Mouse (Mus musculus) midbrain, embryonic 15.5 days (tissue): ENCODE measurements at regions not wholly inside any gene's neighbourhood (a gene's known extent, or its start where the extent isn't known, plus 50 kb on each side); places are given as distances from the start of the nearest gene placed in this dataset.

Source experiments
- ATAC-seq: fragments of 200-750 bp; cut with Nextera tagmentation; replicated peaks from 2 replicates; pipeline ENCODE4 v1.8.0; 2017; ENCODE audit warnings: moderate TSS enrichment
- H3K27ac ChIP-seq: fragments of 300-500 bp; sonication (generic); 2 replicates; pipeline ENCODE4 v1.5.1; 2015; ENCODE audit warnings: mild to moderate bottlenecking, inconsistent platforms
- H3K27me3 ChIP-seq: fragments of 300-500 bp; sonication (generic); replicated peaks from 2 replicates; pipeline ENCODE4 v1.6.1; 2015; ENCODE audit warnings: inconsistent platforms
- H3K36me3 ChIP-seq: fragments of 300-500 bp; sonication (generic); replicated peaks from 2 replicates; pipeline ENCODE4 v1.6.1; 2015; ENCODE audit warnings: inconsistent platforms
- H3K4me1 ChIP-seq: fragments of 300-500 bp; sonication (generic); 2 replicates; pipeline ENCODE4 v1.6.1; 2015; ENCODE audit warnings: inconsistent platforms
- H3K4me2 ChIP-seq: fragments of 300-500 bp; sonication (generic); 2 replicates; pipeline ENCODE4 v1.6.1; 2015; ENCODE audit warnings: inconsistent platforms, mild to moderate bottlenecking, moderate library complexity
- H3K4me3 ChIP-seq: fragments of 300-500 bp; sonication (generic); 2 replicates; pipeline ENCODE4 v1.5.1; 2015; ENCODE audit warnings: mild to moderate bottlenecking, inconsistent platforms
- H3K9ac ChIP-seq: fragments of 300-500 bp; sonication (generic); 2 replicates; pipeline ENCODE4 v1.6.1; 2015; ENCODE audit warnings: mild to moderate bottlenecking, inconsistent platforms
- H3K9me3 ChIP-seq: fragments of 300-500 bp; sonication (generic); 2 replicates; pipeline ENCODE4 v1.6.1; 2016; ENCODE audit warnings: inconsistent platforms
- WGBS: fragments of 180-500 bp; shearing (Covaris S2); methylation state at CpG from one replicate; pipeline ENCODE4 v1.1.7; 2015; ENCODE audit warnings: mixed read lengths; 5-methylcytosine and 5-hydroxymethylcytosine counted together

DNA sequence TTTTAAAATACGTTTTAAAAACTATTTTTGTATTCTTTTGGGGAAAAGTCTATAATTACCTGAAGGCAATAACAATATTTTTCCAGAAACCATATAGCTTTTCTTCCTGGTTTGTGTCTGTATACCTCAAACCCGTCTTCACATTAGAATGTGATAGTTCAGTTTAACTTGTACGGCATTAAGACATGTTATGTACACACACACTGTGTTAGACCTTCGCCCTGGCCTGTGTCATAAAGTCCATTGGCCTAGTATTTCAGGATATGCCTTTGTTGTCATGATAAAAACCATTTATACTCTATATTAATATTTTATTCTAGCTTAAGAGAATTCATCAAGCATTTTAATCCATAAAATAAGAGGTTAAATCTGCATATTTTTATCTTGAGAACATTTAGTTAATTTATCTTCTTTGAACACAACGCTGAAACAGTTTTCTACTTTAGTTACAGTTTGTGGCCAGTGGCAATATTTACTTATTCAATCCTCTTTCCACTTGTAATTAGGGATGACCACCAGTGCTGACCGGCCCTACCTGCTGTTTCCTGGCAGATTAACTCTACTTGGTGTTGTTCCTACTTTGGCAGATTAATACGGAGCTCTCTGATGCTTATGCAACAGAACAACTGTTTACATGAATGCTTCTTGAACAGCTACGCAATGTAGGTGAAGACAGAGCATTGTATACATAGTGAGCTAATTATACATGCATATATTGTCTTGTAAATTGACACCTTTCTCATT, 158.6 kb upstream of the Sesn3 start:
- H3K27me3 ChIP-seq = no peaks in the 10 kb centered on the region
- 77% methylated on average over 8 of the region's 8 CpGs for WGBS
- H3K4me3 ChIP-seq = no peak overlapping the region
- no peaks in the 10 kb centered on the region for H3K9me3 ChIP-seq
- no peaks in the 10 kb centered on the region for H3K4me1 ChIP-seq
- no peaks in the 10 kb centered on the region for H3K36me3 ChIP-seq
- no peak overlapping the region for H3K27ac ChIP-seq
- no peak overlapping the region for H3K9ac ChIP-seq
- H3K4me2 ChIP-seq = no peak overlapping the region
- ATAC-seq = no peak

DNA sequence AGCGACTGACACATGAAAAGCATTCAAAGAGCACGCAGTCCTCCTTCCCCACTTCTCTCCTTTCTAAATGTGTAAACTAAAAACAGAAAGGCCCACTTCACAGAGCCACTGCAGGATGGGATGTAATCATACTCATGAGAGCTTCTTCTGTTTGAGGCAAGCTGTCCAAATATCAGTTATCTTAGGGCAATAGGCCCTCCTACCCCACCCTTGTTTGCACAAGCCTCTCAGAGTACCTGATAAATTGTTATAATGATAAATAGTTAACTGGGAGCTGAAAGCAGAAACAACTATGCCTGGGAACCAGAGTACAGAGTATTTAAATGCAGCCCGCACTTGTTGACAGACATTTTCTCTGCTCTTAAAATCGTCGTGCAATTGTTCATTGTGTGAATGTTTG, 141.5 kb upstream of the Sesn3 start:
- no peak overlapping the region for H3K9ac ChIP-seq
- H3K4me2 ChIP-seq = no peak overlapping the region
- H3K4me1 ChIP-seq = no peaks in the 10 kb centered on the region
- H3K9me3 ChIP-seq = peaks cover 4% of the 10 kb centered on the region; the same call in 1 of the 2 replicates
- H3K4me3 ChIP-seq = no peak overlapping the region
- H3K27ac ChIP-seq = no peak overlapping the region
- WGBS = 84% methylated on average over 5 of the region's 5 CpGs
- no peaks in the 10 kb centered on the region for H3K27me3 ChIP-seq
- no peak for ATAC-seq
- H3K36me3 ChIP-seq = no peaks in the 10 kb centered on the region

DNA sequence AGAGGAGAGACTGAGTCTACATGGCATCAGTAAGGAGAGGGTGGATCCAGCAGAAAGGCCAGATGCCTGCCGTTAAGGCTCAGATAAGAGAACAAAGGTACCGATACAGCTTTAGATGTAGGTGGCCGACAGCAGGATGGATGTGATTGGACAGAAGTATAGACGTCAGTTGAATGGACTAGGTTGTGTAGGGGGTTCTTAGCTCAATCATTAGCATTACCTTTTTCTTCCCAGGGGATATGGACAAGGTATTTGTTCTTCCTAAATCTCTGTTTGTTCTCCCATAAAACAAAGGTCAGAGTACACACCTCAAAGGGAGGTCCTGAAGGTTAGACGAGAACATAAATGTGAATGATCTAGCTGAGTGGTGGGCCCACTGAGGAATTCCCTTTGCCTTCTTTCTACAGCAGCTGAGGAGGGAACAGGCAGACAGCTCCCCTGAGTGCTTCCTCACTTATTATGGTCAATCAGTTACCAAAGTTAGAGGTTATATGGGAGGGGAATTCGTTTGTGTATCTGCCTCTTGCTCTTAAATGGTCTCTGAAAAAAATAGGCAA, 139.9 kb upstream of the Sesn3 start:
- Histone ChIP-seq H3K36me3 (no peaks in the 10 kb centered on the region), H3K4me1 (no peaks in the 10 kb centered on the region), H3K4me2 (no peak overlapping the region), H3K4me3 (no peak overlapping the region), H3K27ac (no peak overlapping the region), H3K27me3 (no peaks in the 10 kb centered on the region), H3K9me3 (peaks cover 4% of the 10 kb centered on the region; the same call in 1 of the 2 replicates), H3K9ac (no peak overlapping the region)
- no peak for ATAC-seq
- 72% methylated on average over 6 of the region's 6 CpGs for WGBS

- H3K4me1 ChIP-seq = no peaks in the 10 kb centered on the region
- no peak for ATAC-seq
- H3K4me2 ChIP-seq = no peak overlapping the region
- H3K9ac ChIP-seq = no peak overlapping the region
- no peaks in the 10 kb centered on the region for H3K9me3 ChIP-seq
- no peak overlapping the region for H3K4me3 ChIP-seq
- H3K27me3 ChIP-seq = no peaks in the 10 kb centered on the region
- H3K36me3 ChIP-seq = no peaks in the 10 kb centered on the region
- no peak overlapping the region for H3K27ac ChIP-seq
- WGBS = 95% methylated on average over 4 of the region's 4 CpGs
These were observed 133.5 kb upstream of the Sesn3 start for GRCm38 (mm10) chr9:14141321-14141720.

GRCm38 (mm10) chr9:14143988-14144387, 130.9 kb upstream of the Sesn3 start:
- Histone ChIP-seq H3K27ac (no peak overlapping the region), H3K4me3 (no peak overlapping the region), H3K9me3 (no peaks in the 10 kb centered on the region), H3K27me3 (no peaks in the 10 kb centered on the region), H3K4me2 (no peak overlapping the region), H3K36me3 (no peaks in the 10 kb centered on the region), H3K9ac (no peak overlapping the region), H3K4me1 (no peaks in the 10 kb centered on the region)
- WGBS = 67% methylated on average over 2 of the region's 2 CpGs
- no peak for ATAC-seq

DNA sequence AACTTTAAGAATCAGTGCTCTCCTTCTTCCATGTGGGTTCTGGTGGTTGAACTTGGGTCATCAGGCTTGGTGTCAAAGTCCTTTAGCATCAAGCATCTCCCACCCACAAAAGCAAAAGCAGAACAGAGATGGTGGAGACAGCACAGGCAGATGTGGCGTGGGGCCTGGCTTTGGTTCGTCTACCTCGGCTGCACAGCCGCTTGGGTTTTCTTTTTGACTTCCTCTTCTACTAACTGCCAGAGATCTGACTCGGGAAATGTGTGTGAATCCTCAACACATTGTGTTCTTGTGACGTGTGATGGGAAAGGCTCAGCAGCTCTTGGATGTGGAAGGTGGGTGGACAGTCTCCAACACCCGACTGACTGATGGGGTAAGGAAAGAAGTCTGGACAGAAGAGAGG, 127.8 kb upstream of the Sesn3 start:
- H3K9me3 ChIP-seq = no peaks in the 10 kb centered on the region
- H3K27me3 ChIP-seq = no peaks in the 10 kb centered on the region
- H3K4me1 ChIP-seq = no peaks in the 10 kb centered on the region
- 95% methylated on average over 7 of the region's 7 CpGs for WGBS
- H3K36me3 ChIP-seq = no peaks in the 10 kb centered on the region
- H3K4me3 ChIP-seq = no peak overlapping the region
- ATAC-seq = no peak
- no peak overlapping the region for H3K9ac ChIP-seq
- H3K4me2 ChIP-seq = no peak overlapping the region
- no peak overlapping the region for H3K27ac ChIP-seq

DNA sequence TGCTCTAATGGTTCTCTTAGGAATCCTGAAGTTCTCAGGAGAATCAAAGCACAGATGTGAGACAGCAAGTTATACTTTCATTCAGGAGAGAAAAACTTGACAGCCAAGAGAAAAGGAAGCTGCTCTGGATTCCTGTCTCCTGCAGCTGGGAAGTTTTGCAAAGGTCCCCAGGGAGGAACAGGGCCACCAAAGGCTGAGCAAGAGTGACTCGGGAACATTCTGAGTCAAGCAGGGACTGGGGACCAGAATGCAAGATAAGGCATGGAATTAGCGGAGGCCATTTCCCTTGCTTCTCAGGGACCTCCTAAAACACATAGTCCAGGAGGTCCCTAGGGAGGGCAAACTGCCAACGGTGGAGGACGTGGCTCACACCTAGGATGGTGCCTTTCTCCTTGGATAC, 127.1 kb upstream of the Sesn3 start:
- H3K27me3 ChIP-seq = no peaks in the 10 kb centered on the region
- H3K4me2 ChIP-seq = no peak overlapping the region
- ATAC-seq = no peak
- H3K36me3 ChIP-seq = no peaks in the 10 kb centered on the region
- H3K4me1 ChIP-seq = no peaks in the 10 kb centered on the region
- no peaks in the 10 kb centered on the region for H3K9me3 ChIP-seq
- H3K4me3 ChIP-seq = no peak overlapping the region
- no peak overlapping the region for H3K9ac ChIP-seq
- no peak overlapping the region for H3K27ac ChIP-seq
- WGBS = 76% methylated on average over 4 of the region's 4 CpGs

DNA sequence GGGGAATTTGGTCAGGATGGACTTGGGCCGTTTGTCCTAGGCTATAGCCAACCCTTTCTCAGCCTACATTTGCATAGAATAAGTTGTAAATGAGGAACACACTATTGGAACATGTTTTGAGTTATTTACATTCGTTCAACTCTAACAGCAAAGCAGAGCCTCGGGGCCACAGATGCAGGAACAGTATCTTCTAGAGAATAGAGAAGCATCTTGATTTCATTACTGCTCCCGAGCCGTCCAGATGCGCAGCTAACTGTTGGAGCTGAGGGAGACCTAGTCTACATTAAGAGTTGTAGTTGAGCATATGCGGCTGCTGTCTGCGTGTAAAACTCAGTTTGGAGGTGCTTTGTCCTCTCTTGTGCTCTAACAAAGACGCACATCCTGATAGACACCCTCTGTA, 124.6 kb upstream of the Sesn3 start:
- Histone ChIP-seq H3K27me3 (no peaks in the 10 kb centered on the region), H3K4me3 (no peak overlapping the region), H3K4me2 (no peak overlapping the region), H3K36me3 (no peaks in the 10 kb centered on the region), H3K4me1 (no peaks in the 10 kb centered on the region), H3K9ac (no peak overlapping the region), H3K27ac (no peak overlapping the region), H3K9me3 (no peaks in the 10 kb centered on the region)
- no peak for ATAC-seq
- 84% methylated on average over 9 of the region's 9 CpGs for WGBS

- Histone ChIP-seq H3K36me3 (no peaks in the 10 kb centered on the region), H3K9me3 (no peaks in the 10 kb centered on the region), H3K27me3 (no peaks in the 10 kb centered on the region), H3K4me3 (no peak overlapping the region), H3K9ac (no peak overlapping the region), H3K4me1 (no peaks in the 10 kb centered on the region), H3K4me2 (no peak overlapping the region), H3K27ac (no peak overlapping the region)
- WGBS = 75% methylated on average over 1 of the region's 1 CpGs
- no peak for ATAC-seq
These were observed 117.9 kb upstream of the Sesn3 start for GRCm38 (mm10) chr9:14156967-14157366.

DNA sequence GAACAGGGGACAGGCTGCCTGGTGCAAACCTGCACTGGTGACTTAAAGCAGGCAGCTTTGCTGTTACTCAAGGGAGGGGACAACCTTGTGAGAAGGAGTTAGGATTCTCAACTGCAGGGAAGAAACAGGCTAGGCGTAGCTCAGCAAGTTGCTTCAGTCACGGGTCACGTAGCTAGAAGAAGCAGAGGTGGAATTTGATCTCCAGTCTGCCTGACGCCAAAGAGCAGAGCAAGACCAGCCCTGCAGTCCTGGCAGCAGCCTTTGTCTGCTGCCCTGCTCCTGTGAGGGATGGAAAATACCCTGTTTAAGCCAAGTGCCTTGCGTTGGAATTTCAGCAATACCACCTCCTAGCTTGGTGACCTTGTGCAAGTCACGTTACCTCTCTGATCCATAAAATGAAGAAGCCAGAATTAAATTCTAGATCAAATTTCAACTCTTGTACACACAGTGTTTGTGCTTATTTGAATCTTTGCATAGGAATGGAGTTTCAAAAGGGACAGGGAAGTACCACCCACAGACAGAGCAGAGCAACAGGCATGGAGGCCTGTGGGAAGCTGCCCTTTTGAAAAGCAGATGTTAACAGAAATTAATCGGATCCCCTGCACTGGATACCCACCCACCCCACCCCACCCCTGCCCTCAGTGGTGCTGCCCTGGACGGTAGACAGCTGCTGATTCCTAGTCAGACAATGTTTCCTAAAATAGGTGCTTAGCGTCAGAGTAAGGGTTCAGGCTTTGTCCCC, 116.6 kb upstream of the Sesn3 start:
- ATAC-seq = no peak
- 27% methylated on average over 9 of the region's 9 CpGs for WGBS

GRCm38 (mm10) chr9:14160207-14160606, 114.7 kb upstream of the Sesn3 start:
- Histone ChIP-seq H3K27me3 (no peaks in the 10 kb centered on the region), H3K4me2 (no peak overlapping the region), H3K9ac (no peak overlapping the region), H3K4me3 (no peak overlapping the region), H3K36me3 (no peaks in the 10 kb centered on the region), H3K9me3 (0 out of 2 replicates have a peak, but pooled peaks cover 4% of the 10 kb centered on the region), H3K4me1 (no peaks in the 10 kb centered on the region), H3K27ac (no peak overlapping the region)
- no peak for ATAC-seq
- 96% methylated on average over 1 of the region's 1 CpGs for WGBS

More for the DNA sequence above, 116.6 kb upstream of the Sesn3 start:
- Histone ChIP-seq H3K27ac (no peak overlapping the region), H3K27me3 (no peaks in the 10 kb centered on the region), H3K9ac (no peak overlapping the region), H3K4me1 (no peaks in the 10 kb centered on the region), H3K36me3 (no peaks in the 10 kb centered on the region), H3K4me3 (no peak overlapping the region), H3K4me2 (no peak overlapping the region), H3K9me3 (0 out of 2 replicates have a peak, but pooled peaks cover 2% of the 10 kb centered on the region)

- H3K9ac ChIP-seq = no peak overlapping the region
- H3K4me3 ChIP-seq = no peak overlapping the region
- no peaks in the 10 kb centered on the region for H3K9me3 ChIP-seq
- no peak overlapping the region for H3K27ac ChIP-seq
- 62% methylated on average over 2 of the region's 2 CpGs for WGBS
- no peaks in the 10 kb centered on the region for H3K27me3 ChIP-seq
- peaks cover 34% of the 10 kb centered on the region for H3K4me1 ChIP-seq
- ATAC-seq = no peak
- no peak overlapping the region for H3K4me2 ChIP-seq
- no peaks in the 10 kb centered on the region for H3K36me3 ChIP-seq
These were observed 103.2 kb upstream of the Sesn3 start for GRCm38 (mm10) chr9:14171589-14172240.
